Mouse (Mus musculus): Measurements from ENCODE around the gene Exosc2.

Exosc2 gene

GRCm38 (mm10) chr2:31730640-31731039 lies 60.1 kb downstream of the Exosc2 start:
- DNase-seq = no peak

All from layer of hippocampus, adult 9-11 months (tissue).